Mouse (Mus musculus): Measurements from ENCODE around the gene Rps21. TPM values are rescaled to one million over a fixed set of nuclear protein-coding genes. Genes with fewer than 3 reads are reported as not detected.

The Rps21 gene
- polyA plus RNA-seq, 1 experiment: 3,981 TPM

GRCm38 (mm10) chr2:180289440-180290108 lies 32.4 kb downstream of the Rps21 start, which contains the start of gene Rbbp8nl:
Gene Rbbp8nl (minus strand): TSS chr2:180289879.
- peak; percentile 74 for DNase-seq (ENCODE audit: low spot score)

- no peak for DNase-seq (ENCODE audit: low spot score)
Measured at GRCm38 (mm10) chr2:180290503-180290902, 33.3 kb downstream of the Rps21 start.

- no peak for DNase-seq (ENCODE audit: low spot score)
Measured at GRCm38 (mm10) chr2:180291566-180291965, 34.4 kb downstream of the Rps21 start.

- no peak for DNase-seq (ENCODE audit: low spot score)
Measured at GRCm38 (mm10) chr2:180292026-180292425, 34.8 kb downstream of the Rps21 start.

GRCm38 (mm10) chr2:180292906-180293305 lies 35.7 kb downstream of the Rps21 start:
- DNase-seq (ENCODE audit: low spot score): no peak

GRCm38 (mm10) chr2:180300252-180300651 lies 43.1 kb downstream of the Rps21 start:
- DNase-seq (ENCODE audit: low spot score): no peak

GRCm38 (mm10) chr2:180300771-180301170 lies 43.6 kb downstream of the Rps21 start:
- DNase-seq (ENCODE audit: low spot score): no peak

GRCm38 (mm10) chr2:180302201-180302600 lies 45.0 kb downstream of the Rps21 start:
- no peak for DNase-seq (ENCODE audit: low spot score)

- DNase-seq (ENCODE audit: low spot score): no peak
Measured at GRCm38 (mm10) chr2:180303468-180303867, 46.3 kb downstream of the Rps21 start.

- DNase-seq (ENCODE audit: low spot score): no peak
Measured at GRCm38 (mm10) chr2:180304554-180304953, 47.4 kb downstream of the Rps21 start.

- DNase-seq (ENCODE audit: low spot score): no peak
Measured at GRCm38 (mm10) chr2:180305490-180305889, 48.3 kb downstream of the Rps21 start.

- no peak for DNase-seq (ENCODE audit: low spot score)
Measured at GRCm38 (mm10) chr2:180306009-180306408, 48.8 kb downstream of the Rps21 start.

- DNase-seq (ENCODE audit: low spot score): no peak
Measured at GRCm38 (mm10) chr2:180306423-180307168, 49.4 kb downstream of the Rps21 start.

GRCm38 (mm10) chr2:180307680-180308079 lies 50.5 kb downstream of the Rps21 start:
- DNase-seq (ENCODE audit: low spot score): no peak

Other genes with a start within 250 kb of the Rps21 start
- gene Lsm14b, start 232.4 kb upstream of the Rps21 start, polyA plus RNA-seq (2012; rRNA removed): 48.7 and 51.4 TPM in 2 replicates
- gene Psma7, start 214.9 kb upstream of the Rps21 start, polyA plus RNA-seq (2012; rRNA removed): 198 and 224 TPM in 2 replicates
- gene Ss18l1, start 214.9 kb upstream of the Rps21 start, polyA plus RNA-seq (2012; rRNA removed): 5.2 and 6.0 TPM in 2 replicates
- gene Mtg2, start 186.8 kb upstream of the Rps21 start, polyA plus RNA-seq (2012; rRNA removed): 25.0 and 33.0 TPM in 2 replicates
- gene Hrh3, start 152.9 kb upstream of the Rps21 start, polyA plus RNA-seq (2012; rRNA removed): 2.9 and 3.2 TPM in 2 replicates
- 87.1 and 92.1 TPM in 2 replicates for gene Osbpl2, start 138.1 kb upstream of the Rps21 start, polyA plus RNA-seq (2012; rRNA removed)
- gene Adrm1, start 85.9 kb upstream of the Rps21 start, polyA plus RNA-seq (2012; rRNA removed): 84.3 and 84.4 TPM in 2 replicates
- 144 and 160 TPM in 2 replicates for gene Lama5, start 31.5 kb upstream of the Rps21 start, polyA plus RNA-seq (2012; rRNA removed)
- 25.4 and 28.3 TPM in 2 replicates for gene Cables2, start 16.1 kb downstream of the Rps21 start, polyA plus RNA-seq (2012; rRNA removed)
- 4.6 and 5.9 TPM in 2 replicates for gene Rbbp8nl, start 32.5 kb downstream of the Rps21 start, polyA plus RNA-seq (2012; rRNA removed)
- gene Gata5, start 77.3 kb downstream of the Rps21 start, polyA plus RNA-seq (2012; rRNA removed): 23.2 and 32.9 TPM in 2 replicates
- 1.6 and 3.3 TPM in 2 replicates for gene Slco4a1, start 198.9 kb downstream of the Rps21 start, polyA plus RNA-seq (2012; rRNA removed)
- 0.07 and 0.12 TPM in 2 replicates for gene Ntsr1, start 242.6 kb downstream of the Rps21 start, polyA plus RNA-seq (2012; rRNA removed)